Mouse (Mus musculus) liver (tissue): ENCODE results near the gene Btbd19.

Experiments
- DNase-seq: peaks from one replicate; pipeline ENCODE4 v3.0.0-alpha.2; 2020; ENCODE audit warnings: mixed read lengths

Gene Btbd19

DNA sequence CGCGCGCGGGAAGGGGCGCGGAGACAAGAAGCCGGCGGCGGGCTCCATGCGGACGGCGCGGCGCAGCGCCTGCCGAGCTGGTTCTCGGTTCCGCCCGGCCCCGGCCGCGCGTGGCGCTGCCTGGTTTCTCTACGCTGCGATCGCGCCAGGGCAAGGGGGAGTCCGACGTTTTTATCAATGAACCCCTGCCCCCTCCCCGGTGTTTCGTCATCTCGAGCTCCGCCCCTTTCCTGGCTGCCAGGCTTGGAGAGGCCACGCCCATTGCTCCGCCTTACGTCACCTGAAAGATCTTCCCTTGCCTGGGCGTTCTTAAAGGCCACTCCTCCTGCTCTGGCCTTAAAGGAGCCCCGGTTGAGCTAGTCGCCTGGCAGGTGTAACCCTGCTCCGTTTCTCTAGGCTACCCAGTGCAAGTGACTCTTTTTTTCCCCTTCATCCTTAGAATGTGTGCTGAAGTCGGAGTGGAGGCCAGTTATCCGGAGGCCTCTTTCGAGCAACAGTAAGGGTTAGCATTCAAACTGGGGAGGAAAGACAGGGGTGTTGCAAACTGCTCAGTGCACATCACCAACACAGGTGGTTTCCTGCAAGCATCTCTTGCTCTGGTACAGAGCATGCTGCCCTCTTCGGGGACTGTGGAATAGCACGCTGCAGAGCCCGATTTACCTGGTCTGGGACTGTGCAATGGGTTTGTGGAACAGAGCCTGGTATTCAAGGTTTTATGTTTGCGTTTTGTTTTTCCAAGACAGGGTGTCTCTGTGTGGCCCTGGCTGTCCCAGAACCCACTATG, 8.5 kb upstream of the Btbd19 start, which contains the start of gene Plk3:
Gene Plk3, minus strand, starts transcription at position 147 of the 784 bp plus-strand sequence.
- peak; percentile 98 for DNase-seq

DNA sequence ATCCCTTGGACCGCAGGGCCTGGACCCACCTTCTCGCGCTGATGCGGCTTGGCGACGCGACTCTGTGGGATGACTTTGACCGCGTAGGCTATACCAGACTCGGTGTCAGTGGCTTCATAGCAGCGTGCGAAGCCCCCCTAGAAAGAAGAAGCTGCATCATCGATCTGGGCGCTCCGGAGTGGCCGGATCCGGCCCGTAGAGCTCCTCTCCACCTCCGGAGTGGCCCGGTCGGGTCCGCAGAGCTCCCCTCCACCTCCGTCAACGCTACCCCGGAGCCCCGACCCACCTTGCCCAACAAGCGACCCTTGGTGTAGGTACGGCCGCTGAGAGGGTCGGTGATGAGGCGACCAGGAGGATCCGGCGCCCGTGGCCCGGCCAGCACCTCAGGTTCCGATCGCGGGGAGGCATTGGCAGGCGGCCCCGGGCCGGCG, 7.9 kb upstream of the Btbd19 start:
- DNase-seq = no peak

DNA sequence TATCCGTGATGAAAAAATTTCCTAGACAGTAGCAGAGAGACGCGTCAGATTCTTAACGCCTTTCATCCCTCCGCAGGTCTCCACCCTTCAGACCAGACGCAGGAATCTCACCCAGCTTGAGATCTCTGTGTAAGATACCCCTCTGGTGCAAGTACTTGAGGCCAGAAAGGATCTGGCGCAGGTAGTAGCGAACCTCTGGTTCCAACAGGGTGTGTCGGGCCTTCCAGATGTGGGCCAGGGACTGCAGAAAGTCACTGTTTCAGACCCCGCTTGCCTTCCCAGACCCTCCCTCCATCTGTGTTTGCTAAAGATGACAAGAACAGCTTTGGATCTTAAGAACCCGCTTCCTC, 7.2 kb upstream of the Btbd19 start:
- no peak for DNase-seq

DNA sequence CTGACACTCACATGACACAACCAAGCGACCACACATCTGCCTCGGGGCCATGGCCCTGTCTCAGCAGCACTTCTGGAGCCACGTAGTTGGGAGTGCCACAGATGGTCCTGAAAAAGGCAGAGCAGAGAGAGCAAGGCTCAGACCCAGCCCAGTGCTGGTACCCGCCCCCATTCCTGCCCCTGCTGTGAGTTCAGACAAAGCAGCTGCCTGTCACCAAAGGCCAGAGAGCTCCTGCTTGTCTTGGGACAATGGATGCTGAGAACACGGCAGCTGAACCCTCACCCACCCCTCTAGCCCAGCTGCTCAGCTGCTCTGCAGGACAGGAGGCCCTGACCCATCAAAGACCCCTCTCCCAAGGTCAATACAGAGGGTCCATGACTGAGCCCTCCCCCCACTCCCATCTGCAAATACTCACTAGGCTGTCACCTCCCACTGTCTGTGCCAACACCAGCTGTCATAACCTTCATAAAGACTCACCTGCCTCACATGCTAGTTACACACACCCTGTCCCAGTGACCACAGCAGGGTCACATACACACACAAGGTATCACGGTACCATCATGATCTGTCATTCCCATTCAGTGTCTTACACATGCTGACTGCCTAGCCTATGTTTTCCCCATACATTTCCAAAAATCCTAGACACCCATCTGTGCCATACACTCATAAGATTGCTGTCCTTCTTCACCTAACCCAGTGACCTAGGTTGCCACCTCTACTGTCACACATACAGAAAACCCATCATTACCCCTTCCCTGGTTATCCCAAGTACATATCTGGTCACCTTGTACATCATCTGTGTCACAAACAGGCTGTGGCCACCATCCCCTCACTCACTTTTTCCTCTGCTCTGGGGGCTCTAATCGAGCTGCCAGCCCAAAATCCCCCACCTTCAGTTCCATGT, 6.6 kb upstream of the Btbd19 start:
- DNase-seq = no peak

DNA sequence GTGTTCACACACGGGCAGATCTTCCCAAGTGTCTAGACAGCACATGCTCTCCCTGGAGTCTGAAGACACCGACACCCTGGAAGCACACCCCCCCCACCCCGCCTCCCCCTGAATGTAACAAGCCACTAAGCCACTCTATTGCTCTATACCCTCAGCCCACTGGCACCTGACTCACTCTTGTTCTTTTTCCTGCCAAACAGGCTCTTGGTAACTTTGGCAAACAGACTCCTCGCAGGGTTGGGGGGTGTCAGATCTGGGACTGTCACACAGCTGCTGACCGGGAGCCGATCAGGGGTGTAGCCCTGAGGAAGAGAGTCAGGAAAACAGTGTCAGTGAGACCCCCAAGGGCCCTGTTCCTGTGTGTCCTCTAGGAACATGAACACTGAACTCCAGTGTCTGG, 5.7 kb upstream of the Btbd19 start:
- DNase-seq = no peak

DNA sequence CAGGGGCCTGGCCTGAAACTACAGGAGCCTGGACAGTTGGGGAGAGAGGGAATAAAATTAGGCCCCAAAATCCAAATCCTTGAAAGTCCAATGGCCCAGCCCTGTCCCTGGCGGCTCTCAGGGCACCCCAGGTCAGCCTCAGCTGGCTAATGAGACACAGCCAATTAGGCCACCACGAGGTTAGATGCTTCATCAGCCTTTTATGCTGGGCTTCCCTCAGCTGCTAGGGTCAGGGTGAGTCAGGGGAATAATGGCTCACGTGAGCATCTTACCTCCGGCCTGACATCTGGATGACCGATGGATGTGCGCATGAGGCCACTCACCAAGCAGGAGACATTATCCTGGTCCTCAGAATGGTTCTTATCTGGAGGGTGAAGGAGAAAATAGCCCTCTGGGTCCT, 5.3 kb upstream of the Btbd19 start:
- DNase-seq = no peak

DNA sequence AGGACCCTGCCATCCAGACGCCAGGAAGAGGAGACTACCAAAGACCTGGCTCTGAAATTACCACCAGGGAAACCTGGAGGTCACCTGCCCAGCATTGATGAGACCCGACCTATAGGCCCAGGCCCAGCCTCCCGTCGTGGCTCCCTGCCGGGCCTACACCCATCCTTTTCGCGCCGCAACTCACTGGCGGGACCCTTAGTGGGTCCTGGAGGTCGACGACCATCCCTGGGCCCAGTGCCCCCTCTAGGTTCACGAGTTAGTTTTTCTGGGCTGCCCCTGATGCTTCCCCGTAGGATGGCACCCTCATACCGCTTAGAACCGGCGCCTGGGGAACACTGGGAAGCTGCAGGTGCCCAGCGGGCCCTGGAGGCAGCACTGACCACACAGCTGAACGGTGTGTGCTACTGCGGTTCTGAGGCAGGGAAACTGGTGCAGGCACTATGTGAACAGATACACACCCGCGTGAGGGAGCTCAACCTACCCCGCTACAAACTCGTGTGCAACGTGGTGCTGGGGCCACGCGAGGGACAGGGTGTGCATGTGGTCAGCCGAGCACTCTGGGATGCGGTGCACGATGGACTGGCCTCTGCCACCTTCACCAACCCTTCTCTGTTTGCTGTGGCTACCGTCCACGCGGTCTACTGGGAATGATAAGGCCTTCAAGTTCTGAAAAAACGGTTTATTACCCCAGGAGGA, 2.6 kb upstream of the Btbd19 start:
- no peak for DNase-seq

DNA sequence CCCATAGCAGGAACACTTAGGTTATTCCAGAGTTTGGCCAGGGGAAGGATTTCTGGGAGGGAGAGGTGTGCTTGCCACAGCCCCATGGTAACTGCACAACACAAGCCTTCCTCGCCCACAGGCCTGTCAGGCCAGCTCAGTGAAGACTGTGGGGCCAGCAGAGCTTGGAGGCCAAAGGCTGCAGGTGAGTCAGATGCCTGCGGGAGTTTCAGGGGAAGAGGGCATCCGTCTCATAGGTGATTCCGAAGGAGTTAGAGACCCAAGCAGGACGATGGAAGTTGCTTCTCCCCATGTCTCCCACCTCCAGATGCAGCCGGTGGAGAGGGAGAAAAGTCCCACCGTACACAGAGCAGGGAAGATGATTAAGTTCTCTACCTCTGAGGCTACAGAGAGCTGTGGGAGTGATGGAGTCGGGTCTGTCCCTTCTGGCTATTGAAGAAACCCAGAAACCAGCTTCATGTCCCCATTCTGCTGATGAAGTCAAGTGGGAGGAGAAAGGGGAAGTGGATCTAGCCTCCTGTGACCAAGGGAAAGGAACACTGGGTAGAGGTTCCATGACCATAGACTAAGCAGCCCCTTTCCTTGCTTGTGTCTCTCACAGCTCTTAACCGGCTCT, 1.3 kb upstream of the Btbd19 start, which contains the start of gene Tctex1d4:
Gene Tctex1d4, plus strand, starts transcription at position 120 of the 616 bp plus-strand sequence.
- no peak for DNase-seq

DNA sequence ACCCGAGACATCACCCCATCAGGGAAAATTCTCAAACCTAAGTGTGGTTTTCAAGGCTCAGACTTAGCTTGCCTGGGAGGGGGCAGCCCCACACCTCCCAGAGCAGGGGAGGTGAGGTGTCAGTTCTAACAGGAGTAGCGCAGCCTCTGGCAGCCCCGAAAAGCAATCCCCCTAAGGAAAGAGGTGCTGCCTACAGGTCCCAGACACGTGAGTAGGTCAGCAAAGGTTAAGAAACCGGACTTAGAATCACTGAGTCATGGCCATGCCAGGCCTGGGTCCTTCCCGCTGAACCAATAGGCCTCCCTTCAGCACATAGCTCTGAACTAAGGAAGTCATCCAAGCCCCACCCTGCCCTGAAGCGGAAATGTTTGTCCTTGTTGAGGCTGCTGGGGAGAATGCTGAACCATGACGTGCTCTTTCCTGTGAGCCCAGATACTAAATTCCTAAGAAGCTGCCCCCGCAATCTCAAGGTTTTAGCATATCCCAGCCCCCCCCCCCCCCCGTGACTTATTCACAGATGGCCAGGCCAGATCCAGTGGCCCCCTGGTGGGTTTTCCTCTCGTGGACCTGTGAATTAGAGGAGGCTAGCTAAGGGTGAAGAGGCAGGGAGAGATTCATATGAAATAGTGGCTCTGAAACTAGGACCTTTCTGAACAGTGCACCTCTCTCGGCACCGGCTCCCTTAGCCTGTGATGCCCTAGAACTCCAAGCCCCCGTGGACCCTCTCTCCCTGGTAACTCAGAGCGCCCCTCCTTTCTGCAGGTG, 567 bp upstream of the Btbd19 start:
- peak; percentile 53 for DNase-seq

DNA sequence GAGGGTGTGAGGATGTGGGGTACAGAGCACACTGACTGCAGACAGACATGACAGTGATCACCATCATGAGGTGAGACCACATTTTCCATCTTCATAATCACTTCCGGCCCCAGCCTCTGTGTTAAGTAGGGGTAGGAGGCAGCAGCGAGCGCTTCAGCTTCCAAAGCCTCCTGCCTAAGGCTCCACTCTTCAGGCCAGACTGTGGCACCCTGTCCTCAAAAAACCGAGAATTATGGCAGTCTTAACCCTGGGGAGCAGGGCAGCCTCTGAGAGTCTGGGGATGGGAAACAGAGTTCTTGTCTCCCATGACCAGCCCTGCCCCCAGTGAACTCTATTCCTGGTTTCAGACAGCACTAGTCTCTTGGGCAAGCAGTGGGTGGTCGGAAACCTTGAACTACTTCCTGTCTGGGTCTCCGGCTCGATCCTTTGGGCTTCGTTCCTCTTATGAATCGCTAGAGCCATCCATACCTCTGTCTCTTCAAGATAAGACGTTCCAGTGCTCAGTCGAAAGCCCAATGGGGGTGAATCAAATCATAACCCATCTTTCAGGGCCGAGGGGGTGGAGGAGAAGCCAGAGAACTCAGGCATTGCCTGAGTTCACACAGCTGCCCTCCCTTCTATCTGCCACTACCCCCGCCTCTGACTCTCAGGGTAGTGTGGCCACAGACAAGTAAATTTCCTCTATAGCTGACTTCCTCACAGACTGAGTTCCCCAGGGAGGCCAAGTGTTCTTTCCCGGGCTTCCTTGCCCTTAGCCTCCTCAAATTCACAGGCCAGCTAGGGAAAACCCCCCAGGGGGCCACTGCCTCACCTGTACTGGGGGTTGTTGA, 792 bp downstream of the Btbd19 start:
- peak; percentile 48 for DNase-seq

DNA sequence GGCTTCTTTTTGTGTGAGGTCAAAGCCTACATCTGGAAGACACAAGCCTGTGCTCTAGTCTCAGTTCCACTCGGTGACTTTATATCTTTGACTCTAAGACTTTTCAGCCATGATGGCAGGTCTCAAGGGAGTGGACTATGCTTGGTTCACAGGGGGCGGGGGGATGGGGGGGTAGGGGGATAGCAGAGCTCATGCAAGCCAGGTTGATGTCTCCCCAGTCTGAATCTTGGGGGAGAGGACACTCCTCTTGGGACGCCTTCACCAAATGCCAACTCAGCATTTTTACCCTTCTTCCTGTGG, 1.4 kb downstream of the Btbd19 start:
- no peak for DNase-seq

DNA sequence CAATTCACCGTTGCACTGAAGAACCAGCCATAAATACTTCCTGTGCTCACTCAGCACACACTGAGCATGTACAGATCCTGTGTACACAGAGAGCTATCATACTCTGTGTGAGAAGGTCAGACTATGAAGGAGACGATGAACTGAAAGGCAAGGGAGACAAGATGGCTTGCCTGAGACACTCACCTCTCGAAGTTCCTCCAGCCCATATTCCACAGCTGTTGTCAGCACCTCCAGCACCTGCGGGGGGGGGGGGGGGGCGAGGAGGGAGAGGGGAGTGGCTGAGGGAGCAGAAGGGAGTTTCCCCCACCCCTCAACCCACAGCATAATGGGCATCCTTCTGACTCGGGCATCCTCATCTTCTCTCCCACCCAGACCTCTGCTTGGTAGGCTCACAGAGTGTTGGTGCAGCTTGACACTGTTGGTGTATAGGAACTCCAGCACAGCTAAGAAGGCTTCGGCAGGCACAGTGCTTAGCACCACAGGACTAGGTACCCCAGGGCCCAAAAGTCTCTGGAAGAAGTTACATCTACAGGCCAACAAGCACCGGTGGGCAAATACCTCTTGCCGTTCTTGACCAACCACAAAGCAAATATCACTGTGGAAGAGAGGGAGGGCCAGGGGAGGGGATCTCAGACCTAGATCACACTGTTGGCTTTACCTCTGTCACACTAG, 1.8 kb downstream of the Btbd19 start:
- DNase-seq = no peak

DNA sequence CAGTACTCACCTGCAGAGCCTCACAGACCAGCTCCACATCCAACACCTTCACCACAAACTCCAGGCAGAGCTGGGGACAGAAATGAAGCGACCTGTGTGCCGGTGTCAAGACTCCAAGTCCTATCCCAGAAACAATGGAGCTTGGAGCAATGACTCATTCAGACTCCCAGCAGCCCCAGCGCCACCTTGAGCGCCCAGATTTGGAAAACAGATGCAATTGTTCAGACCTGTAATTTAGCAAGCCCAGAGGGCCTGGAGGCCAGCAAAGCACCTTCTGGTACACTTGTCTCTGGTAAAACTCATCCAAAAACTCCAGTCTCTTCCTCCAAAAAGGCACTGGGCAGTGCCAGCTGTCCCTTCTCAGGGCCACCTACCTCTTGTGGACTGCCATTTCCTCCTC, 3.3 kb downstream of the Btbd19 start:
- no peak for DNase-seq

DNA sequence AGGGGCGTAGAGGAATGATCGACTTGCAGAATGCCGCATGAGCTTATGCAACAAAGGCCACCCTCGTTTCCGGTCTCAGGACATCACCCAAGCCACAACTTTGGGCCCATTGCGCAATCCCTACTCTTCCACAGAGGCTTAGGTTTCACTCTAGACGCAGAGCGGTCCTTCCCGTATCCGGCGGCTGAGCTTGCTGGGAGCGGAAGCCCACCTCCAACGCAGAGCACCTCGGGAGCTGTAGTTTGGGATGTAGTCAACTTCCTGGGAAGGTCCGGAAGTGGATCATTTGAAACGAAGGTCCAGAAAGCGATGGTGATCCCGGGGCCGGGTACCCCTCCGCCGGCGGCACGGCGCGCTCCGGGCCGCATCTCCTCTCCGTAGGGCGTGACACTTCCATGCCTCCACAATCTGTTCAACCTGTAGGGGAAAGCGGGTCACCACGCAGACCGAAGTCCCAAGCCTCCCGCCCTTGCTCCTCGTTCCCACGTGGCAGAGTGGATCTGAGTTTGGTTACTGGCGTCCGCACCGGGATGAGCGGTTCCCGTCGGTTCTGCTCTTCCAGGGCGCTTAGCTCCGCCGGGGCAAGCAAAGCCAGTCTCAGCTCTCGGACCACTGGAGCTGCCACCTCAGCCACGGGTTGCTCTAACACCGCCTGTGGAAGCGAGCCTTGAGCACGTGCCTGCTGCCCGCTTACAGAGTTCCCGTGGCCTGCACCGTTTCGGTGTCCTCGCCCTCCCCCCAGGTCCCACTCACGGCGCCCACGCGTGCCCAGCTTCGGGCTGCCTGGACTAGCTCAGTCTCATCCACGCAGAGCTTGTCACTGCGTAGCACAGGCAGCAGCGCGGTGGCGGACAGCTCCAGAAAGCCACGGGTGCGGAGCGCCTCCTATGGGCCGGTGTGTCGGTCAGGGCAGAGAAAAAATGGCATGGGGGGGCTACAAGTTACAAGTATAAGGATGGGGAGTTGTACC, 4.8 kb downstream of the Btbd19 start:
- peak; percentile 92 for DNase-seq

DNA sequence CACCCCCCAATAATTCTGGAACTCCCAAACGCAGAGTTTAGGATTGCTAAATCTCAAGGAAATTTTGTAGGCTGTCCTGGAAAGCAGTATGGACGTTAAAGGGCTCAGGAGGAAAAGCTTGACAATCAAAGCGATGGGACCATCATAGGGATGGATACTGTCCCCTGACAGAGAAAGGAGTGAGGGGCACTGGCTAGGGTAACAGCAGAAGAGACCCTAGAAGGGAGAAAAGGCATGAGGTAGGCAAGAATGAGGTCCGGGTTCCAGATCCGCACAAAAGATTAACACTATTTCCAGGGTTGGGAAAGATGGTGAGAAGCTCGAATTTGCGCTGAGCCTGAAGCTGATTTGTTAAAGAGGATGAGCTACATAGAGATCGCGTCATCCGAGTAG, 5.5 kb downstream of the Btbd19 start:
- no peak for DNase-seq

DNA sequence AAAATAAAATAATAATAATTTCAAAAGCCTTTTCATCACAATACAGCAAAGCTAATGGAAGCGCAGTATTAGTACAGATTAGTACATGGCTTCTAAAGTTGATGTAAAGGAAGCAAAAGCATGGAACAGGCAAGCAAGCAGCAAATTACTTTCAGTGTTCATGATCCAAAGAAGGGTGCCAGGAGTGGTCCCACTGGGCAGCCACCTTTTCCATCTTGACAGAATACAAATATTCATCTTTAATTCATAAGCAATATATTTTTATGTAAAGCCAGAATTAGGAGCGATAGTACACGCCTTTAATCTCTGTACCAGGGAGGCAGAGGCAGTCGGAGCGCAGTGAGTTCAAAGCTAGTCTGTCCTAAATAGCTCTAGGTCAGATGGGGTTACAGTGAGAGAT, 5.9 kb downstream of the Btbd19 start:
- no peak for DNase-seq

DNA sequence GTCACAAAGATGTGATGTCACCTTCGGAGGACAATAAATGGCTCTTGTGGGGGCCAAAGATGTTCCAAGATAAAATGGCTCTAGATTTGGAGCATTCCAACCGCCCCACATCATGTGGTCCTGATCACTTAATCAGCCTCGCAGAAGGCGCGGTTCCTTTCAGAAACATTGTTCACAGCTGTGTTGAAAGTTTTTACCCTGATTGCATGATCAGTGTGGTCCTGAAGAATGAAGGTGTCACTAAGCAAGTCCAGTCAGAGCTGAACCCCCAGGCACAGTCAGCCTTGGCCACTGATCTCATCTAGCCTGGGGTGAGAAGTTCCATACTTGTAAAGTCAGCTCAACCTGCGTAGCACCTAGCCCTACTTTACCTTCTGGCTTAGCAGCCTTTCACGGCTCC, 7.6 kb downstream of the Btbd19 start:
- no peak for DNase-seq

DNA sequence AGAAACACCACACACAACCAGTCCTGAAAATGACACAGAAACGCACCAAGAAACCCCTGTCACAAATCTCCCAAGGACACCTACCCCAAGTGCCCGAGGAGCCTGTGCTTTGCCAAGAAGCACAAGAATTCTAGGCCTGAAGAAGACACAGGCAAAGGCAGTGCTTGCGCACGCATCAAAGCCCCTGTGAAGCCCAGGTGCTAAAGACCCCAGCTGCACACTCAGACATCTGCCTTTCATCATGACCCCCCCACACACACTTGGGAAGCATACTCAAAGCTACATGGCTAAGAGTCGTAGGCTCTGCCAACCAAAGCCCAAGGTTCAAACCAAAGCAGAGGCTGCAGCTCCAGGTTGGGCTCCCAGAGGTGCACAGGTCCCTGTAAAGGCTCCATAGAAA, 9.9 kb downstream of the Btbd19 start:
- DNase-seq = no peak

DNA sequence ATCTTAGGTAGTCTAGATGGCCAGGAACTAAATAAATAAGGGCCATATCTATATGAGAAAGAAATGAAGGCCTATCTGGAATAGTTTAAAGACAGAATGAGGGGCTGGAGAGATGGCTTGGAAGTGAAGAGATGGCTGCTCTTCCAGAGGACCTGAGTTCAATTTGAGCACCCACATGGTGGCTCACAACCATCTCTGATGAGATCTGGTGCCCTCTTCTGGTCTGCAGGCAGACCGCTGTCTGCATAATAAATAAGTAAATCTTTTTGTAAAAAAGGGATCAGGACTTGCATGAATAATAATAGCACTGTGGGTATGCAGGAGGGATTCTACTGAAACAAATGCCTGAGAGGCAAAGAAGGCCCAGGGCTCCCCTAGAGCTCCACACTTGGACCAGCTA, 12.3 kb downstream of the Btbd19 start:
- DNase-seq = no peak

DNA sequence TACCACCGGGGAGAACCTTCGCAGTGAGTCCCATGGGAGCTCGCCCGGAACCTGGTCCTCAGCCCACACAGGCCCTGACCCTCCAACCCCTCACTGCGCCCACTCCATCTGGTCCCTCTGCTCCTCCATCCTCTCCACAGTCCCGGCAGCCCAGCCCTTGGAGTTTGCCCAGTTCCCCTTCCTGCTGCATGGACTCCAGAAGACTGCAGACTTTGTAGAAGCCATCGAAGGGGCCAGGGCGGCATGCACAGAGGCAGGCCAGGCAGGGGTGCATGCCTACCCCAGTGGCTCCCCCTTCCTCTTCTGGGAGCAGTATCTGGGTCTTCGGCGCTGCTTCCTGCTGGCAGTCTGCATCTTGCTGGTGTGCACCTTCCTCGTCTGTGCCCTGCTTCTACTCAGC, 14.5 kb downstream of the Btbd19 start:
- DNase-seq = no peak
